Comparison of ENCODE assay signal across 8 mouse cellular contexts in genomic region chr11:89243370-89243769, GRCm38 (mm10). TPM values are rescaled to one million over a fixed set of nuclear protein-coding genes. Genes with fewer than 3 reads are reported as not detected.
A peak's percentile ranks its signal among the peaks of the same experiment; 100 is the strongest.
DNase-seq lines count a peak whose midpoint lies in the region; TF ChIP-seq lines count a peak whose summit lies in the region.
"Had no signal": no experiment of that assay in that cellular context is flagged by ENCODE, and none has a peak within 500 bp of the region (broad histone marks: within the 10 kb centered on the region; RNA-seq: fewer than 3 reads in every experiment).

No protein-coding gene starts in this region.

- no peak; the same call in none of the 2 replicates for TF ChIP-seq RAD21 in MEL (IDR thresholded peaks at IDR 0.05; ENCODE audit: low read depth, low read length)

- no peaks in the 10 kb centered on the region for H3K4me1 ChIP-seq in MEL (ENCODE audit: control insufficient read depth in 1 of 2, insufficient read depth in 2 of 2, low read length in 2 of 2)

- no peaks in the 10 kb centered on the region for H3K79me2 ChIP-seq in MEL (ENCODE audit: control insufficient read depth, insufficient read depth, low read length, poor library complexity)

- TF ChIP-seq CTCF in MEL (IDR thresholded peaks at IDR 0.05 in 2 of 3, conservative IDR thresholded peaks at IDR 0.05 in 1 of 3; ENCODE audit: control insufficient read depth in 1 of 3, insufficient read depth in 1 of 3, low read depth in 2 of 3, low read length in 3 of 3, poor library complexity in 1 of 3, severe bottlenecking in 1 of 3), result peak in 2 of 3 experiments; percentile 26 to 38; a peak in 4 of 6 replicates
- peak; percentile 81 for TF ChIP-seq CTCF in brain, embryonic 14.5 days (IDR thresholded peaks at IDR 0.05; ENCODE audit: borderline replicate concordance, extremely low read depth, insufficient read depth, insufficient read length)

- H3K9ac ChIP-seq in MEL (ENCODE audit: control insufficient read depth, low read depth, low read length, poor library complexity, severe bottlenecking), result no peak overlapping the region

- intact Hi-C loops in left cerebral cortex, postnatal 25 days (cut with DNase I), result loop anchor here (2.0 kb wide), 1 partner anchor 61 kb away; no protein-coding TSS in a partner anchor

- TF ChIP-seq EP300 in MEL (IDR thresholded peaks at IDR 0.05; ENCODE audit: low read depth in 1 of 2, low read length in 2 of 2), result no peak

- H3K4me3 ChIP-seq in MEL (ENCODE audit: control insufficient read depth in 1 of 2, insufficient read depth in 1 of 2, low read depth in 2 of 2, low read length in 2 of 2), result no peak overlapping the region

- H3K27ac ChIP-seq in MEL (ENCODE audit: control insufficient read depth, low read depth, low read length), result no peak overlapping the region
- H3K27ac ChIP-seq: macrophage had no signal

- H3K9me3 ChIP-seq in MEL (replicated peaks; ENCODE audit: insufficient read depth, low read length), result no peaks in the 10 kb centered on the region

- no peak for TF ChIP-seq POLR2A in MEL (IDR thresholded peaks at IDR 0.05; ENCODE audit: control insufficient read depth in 1 of 2, insufficient read depth in 1 of 2, low read depth in 1 of 2, low read length in 2 of 2, poor library complexity in 1 of 2)
- no peak for TF ChIP-seq POLR2A in brain, embryonic 14.5 days (IDR thresholded peaks at IDR 0.05; ENCODE audit: borderline replicate concordance, extremely low read depth, insufficient read depth, insufficient read length, poor library complexity, severe bottlenecking)

- peak; percentile 3 to 18 for DNase-seq in kidney, postnatal 36 days
- DNase-seq in kidney, adult 8-10 months, result no peak
- no peak for DNase-seq in MEL (ENCODE audit: low read depth, low spot score)
- DNase-seq in brain, embryonic 14.5 days (ENCODE audit: low read depth), result peak; percentile 76
- DNase-seq in left cerebral cortex, postnatal 25 days (ENCODE audit: low spot score in 2 of 2), result peak; percentile 10 to 20
- DNase-seq in right cerebral cortex, adult 2 months (ENCODE audit: low spot score in 2 of 2), result peak; percentile 10 to 29
- DNase-seq in spleen, postnatal 10 days (ENCODE audit: low spot score in 2 of 2), result no peak

- H3K27me3 ChIP-seq in MEL (ENCODE audit: control insufficient read depth in 1 of 2, insufficient read depth in 2 of 2, low read length in 2 of 2), result no peaks in the 10 kb centered on the region

- H3K36me3 ChIP-seq in MEL (ENCODE audit: control insufficient read depth in 1 of 2, insufficient read depth in 2 of 2, low read length in 2 of 2), result no peaks in the 10 kb centered on the region

TF ChIP-seq in MEL, 35 proteins besides CTCF, POLR2A, EP300 and RAD21:
- TF ChIP-seq ELF1 (IDR thresholded peaks at IDR 0.05; ENCODE audit: low read depth, low read length), result no peak

RNA-seq across cellular contexts. Expression of gene Nog, which starts 58.8 kb away (rescaled TPM):
- total RNA-seq in MEL (2012; rRNA removed), result not detected in 2 replicates
- polyA plus RNA-seq in MEL (2012; ENCODE audit: insufficient read depth in 1 of 2, insufficient read length in 2 of 2, low read depth in 1 of 2, low replicate concordance in 2 of 2, missing spikeins in 1 of 2), result not detected
- 8.8 and 10.5 TPM in 2 replicates for polyA plus RNA-seq in brain, embryonic 14.5 days (2012; rRNA removed)
- 10 to 100 TPM; 18.3 to 18.4 TPM for total RNA-seq in left cerebral cortex, postnatal 25 days (2021)
- polyA plus RNA-seq: macrophage had no signal

Comparison
In these comparisons a context has a peak if more than half of its experiments do, and no peak if none do; other contexts are left out.
1. DNase-seq: peak in kidney, postnatal 36 days (2 of 2), brain, embryonic 14.5 days (single experiment), left cerebral cortex, postnatal 25 days (2 of 2) and right cerebral cortex, adult 2 months (2 of 2); none in kidney, adult 8-10 months (0 of 2), MEL (single experiment) and spleen, postnatal 10 days (0 of 2).
2. RNA of gene Nog, which starts 58.8 kb away (total RNA-seq): 18.3 to 18.4 TPM in left cerebral cortex, postnatal 25 days; not detected in MEL; every median in the first group is over 10 times any median in the second.